ENCODE assay signal across 21 mouse cellular contexts in the genomic region with DNA sequence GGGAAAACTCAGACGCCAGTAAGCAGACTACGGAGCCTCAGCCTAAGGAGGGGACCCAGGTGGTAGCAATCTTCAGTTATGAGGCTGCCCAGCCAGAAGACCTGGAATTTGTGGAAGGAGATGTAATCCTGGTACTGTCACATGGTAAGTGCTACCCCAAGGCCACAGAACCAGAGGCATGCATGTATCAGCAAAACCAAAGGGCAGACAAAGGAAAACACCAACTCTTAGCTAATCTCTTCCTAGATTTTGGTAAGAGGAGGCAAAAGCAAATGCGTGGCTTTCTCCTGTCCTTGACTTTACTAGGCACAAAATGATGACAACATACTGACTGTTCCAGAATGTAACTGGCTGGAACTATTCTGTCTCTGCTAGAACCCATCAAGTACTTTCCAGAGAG. TPM values are rescaled to one million over a fixed set of nuclear protein-coding genes. Genes with fewer than 3 reads are reported as not detected.
DNase-seq lines count a peak whose midpoint lies in the region.
"Had no signal": no experiment of that assay in that cellular context is flagged by ENCODE, and none has a peak within 500 bp of the region (broad histone marks: within the 10 kb centered on the region; RNA-seq: fewer than 3 reads in every experiment).

No protein-coding gene starts in this region.

- H3K36me3 ChIP-seq in heart, embryonic 10.5 days = peaks cover 50% of the 10 kb centered on the region

- H3K4me3 ChIP-seq in heart, embryonic 10.5 days = no peak overlapping the region

- 94% methylated on average over 3 of the region's 3 CpGs for WGBS in heart, embryonic 10.5 days

- H3K27ac ChIP-seq in heart, embryonic 10.5 days = no peak overlapping the region

- H3K4me1 ChIP-seq in heart, embryonic 10.5 days = no peaks in the 10 kb centered on the region

- DNase-seq in adrenal gland, adult (ENCODE audit: inconsistent age in 2 of 2, low spot score in 1 of 2) = peak; percentile 45 to 73
- no peak for DNase-seq in adrenal gland, postnatal 10 days
- peak; percentile 64 for DNase-seq in adrenal gland, adult 2 months
- no peak for DNase-seq in adrenal gland, postnatal 36 days
- peak; percentile 33 for DNase-seq in adrenal gland, adult 8-10 months
- DNase-seq in adrenal gland, adult 18-20 months (ENCODE audit: low spot score in 2 of 2) = no peak
- peak; percentile 75 for DNase-seq in heart, adult 11 months
- DNase-seq in heart, embryonic 10.5 days (ENCODE audit: low spot score) = no peak
- DNase-seq: adrenal gland, postnatal 14 days; adrenal gland, postnatal 25 days; B cell, adult 2 months; cerebellum, adult 11 months; cerebellum, adult 11-12 months; cerebellum, adult 18-20 months; cerebellum, adult 2 months; cerebellum, adult 8-10 months; cerebellum, adult 9-10 months; cerebellum, adult 9-11 months; cerebellum, postnatal 10 days had no signal

- H3K27me3 ChIP-seq in heart, embryonic 10.5 days (ENCODE audit: insufficient read depth, poor library complexity, severe bottlenecking) = no peaks in the 10 kb centered on the region
- H3K27me3 ChIP-seq: CH12.LX, Patski had no signal

- no peaks in the 10 kb centered on the region for H3K9me3 ChIP-seq in heart, embryonic 10.5 days

RNA-seq across cellular contexts. Expression of gene Ncf2, which starts 35.1 kb away (rescaled TPM):
- 1 to 10 TPM; 5.1 to 7.8 TPM for total RNA-seq in adrenal gland, postnatal 10 days (2021)
- total RNA-seq in adrenal gland, adult 2 months (2021) = 1 to 10 TPM; 4.8 to 4.9 TPM
- 1.6 and 1.7 TPM in 2 replicates for polyA plus RNA-seq in adrenal gland, adult 2 months (2012; rRNA removed)
- 1 to 10 TPM; 2.8 to 8.8 TPM for total RNA-seq in adrenal gland, postnatal 36 days (2021)
- total RNA-seq in adrenal gland, adult 8-10 months (2022) = 1 to 10 TPM; 4.2 to 9.2 (median 8.3) TPM
- 10 to 100 TPM in 1 of 2 experiments, 1 to 10 TPM in 1; 7.0 to 11.5 TPM for total RNA-seq in adrenal gland, adult 18-20 months (2021)
- 2.0 and 3.5 TPM in 2 replicates for polyA plus RNA-seq in heart, embryonic 10.5 days (2016; fragmentation: Nextera tagmentation; extraction: Ambion mirVana)

Comparison
In these comparisons a context has a peak if more than half of its experiments do, and no peak if none do; other contexts are left out.
1. DNase-seq: peak in adrenal gland, adult (2 of 2), adrenal gland, adult 2 months (single experiment), adrenal gland, adult 8-10 months (single experiment) and heart, adult 11 months (single experiment); none in adrenal gland, postnatal 10 days (single experiment), adrenal gland, postnatal 36 days (0 of 2), adrenal gland, adult 18-20 months (0 of 2) and heart, embryonic 10.5 days (single experiment).